10 mouse cellular contexts compared by ENCODE assay signal in genomic region chr8:123032730-123033129, GRCm38 (mm10). TPM values are rescaled to one million over a fixed set of nuclear protein-coding genes. Genes with fewer than 3 reads are reported as not detected.
DNase-seq lines count a peak whose midpoint lies in the region; ATAC-seq and TF ChIP-seq lines count a peak whose summit lies in the region.
"Had no signal": no experiment of that assay in that cellular context is flagged by ENCODE, and none has a peak within 500 bp of the region (broad histone marks: within the 10 kb centered on the region; RNA-seq: fewer than 3 reads in every experiment).

No protein-coding gene starts in this region.

- no peak overlapping the region for H3K9ac ChIP-seq in heart, embryonic 16.5 days (ENCODE audit: low read length)
- H3K9ac ChIP-seq in forebrain, postnatal 0 days: no peak overlapping the region
- no peak overlapping the region for H3K9ac ChIP-seq in hindbrain, embryonic 12.5 days

- no peaks in the 10 kb centered on the region for H3K36me3 ChIP-seq in heart, embryonic 16.5 days (ENCODE audit: control insufficient read depth, insufficient read depth)
- H3K36me3 ChIP-seq in macrophage (ENCODE audit: inconsistent target): no peaks in the 10 kb centered on the region
- H3K36me3 ChIP-seq in forebrain, postnatal 0 days (ENCODE audit: insufficient read depth): no peaks in the 10 kb centered on the region
- no peaks in the 10 kb centered on the region for H3K36me3 ChIP-seq in hindbrain, embryonic 12.5 days

- DNase-seq in heart, postnatal 36 days: no peak
- DNase-seq in thymus, postnatal 0 days (ENCODE audit: low spot score): peak; percentile 73
- DNase-seq in thymus, postnatal 36 days: no peak
- no peak for DNase-seq in adrenal gland, adult 2 months
- DNase-seq in forebrain, postnatal 0 days: no peak

- no peak overlapping the region; the same call in 1 of the 2 replicates for H3K27ac ChIP-seq in heart, embryonic 16.5 days (ENCODE audit: low read length)
- H3K27ac ChIP-seq in macrophage: peak overlapping the region; percentile 33
- no peak overlapping the region for H3K27ac ChIP-seq in forebrain, postnatal 0 days (ENCODE audit: low read depth, low read length)
- H3K27ac ChIP-seq in hindbrain, embryonic 12.5 days: no peak overlapping the region

- H3K9me3 ChIP-seq in heart, embryonic 16.5 days (replicated peaks; ENCODE audit: control insufficient read depth, low read length): no peaks in the 10 kb centered on the region
- H3K9me3 ChIP-seq in forebrain, postnatal 0 days (ENCODE audit: low read length): no peaks in the 10 kb centered on the region
- no peaks in the 10 kb centered on the region for H3K9me3 ChIP-seq in hindbrain, embryonic 12.5 days (replicated peaks)

- no peak overlapping the region for H3K4me3 ChIP-seq in heart, embryonic 16.5 days (ENCODE audit: low read length)
- H3K4me3 ChIP-seq in macrophage (ENCODE audit: inconsistent target): no peak overlapping the region
- H3K4me3 ChIP-seq in forebrain, postnatal 0 days (ENCODE audit: low read depth, low read length): no peak overlapping the region
- H3K4me3 ChIP-seq in hindbrain, embryonic 12.5 days: no peak overlapping the region
- H3K4me3 ChIP-seq: myocyte had no signal

- H3K79me2 ChIP-seq in macrophage (ENCODE audit: inconsistent target): peaks cover 98% of the 10 kb centered on the region

- intact Hi-C loops in heart, postnatal 36 days (cut with DNase I): no loop called here

- H3K27me3 ChIP-seq in heart, embryonic 16.5 days (ENCODE audit: control insufficient read depth, insufficient read depth, low read length): no peaks in the 10 kb centered on the region
- no peaks in the 10 kb centered on the region for H3K27me3 ChIP-seq in forebrain, postnatal 0 days (ENCODE audit: insufficient read depth, low read length)
- no peaks in the 10 kb centered on the region for H3K27me3 ChIP-seq in hindbrain, embryonic 12.5 days

- H3K4me1 ChIP-seq in heart, embryonic 16.5 days (ENCODE audit: control insufficient read depth, insufficient read depth, low read length): peaks cover 38% of the 10 kb centered on the region
- no peaks in the 10 kb centered on the region for H3K4me1 ChIP-seq in forebrain, postnatal 0 days (ENCODE audit: insufficient read depth)
- peaks cover 7% of the 10 kb centered on the region; the same call in 1 of the 2 replicates for H3K4me1 ChIP-seq in hindbrain, embryonic 12.5 days

- TF ChIP-seq CTCF in forebrain, postnatal 0 days (IDR thresholded peaks at IDR 0.05; ENCODE audit: low read depth): no peak

- H3K4me2 ChIP-seq in heart, embryonic 16.5 days (ENCODE audit: low read depth, low read length): no peak overlapping the region
- H3K4me2 ChIP-seq in forebrain, postnatal 0 days (ENCODE audit: low read depth): no peak overlapping the region
- no peak overlapping the region for H3K4me2 ChIP-seq in hindbrain, embryonic 12.5 days (replicated peaks)
- H3K4me2 ChIP-seq: heart, embryonic 11.5 days had no signal

- 0 out of 2 replicates have a peak, but pooled peaks have one; percentile 29 for ATAC-seq in heart, embryonic 16.5 days (replicated peaks; ENCODE audit: extremely low read depth, insufficient read depth, low FRiP score)
- no peak for ATAC-seq in forebrain, postnatal 0 days
- no peak for ATAC-seq in hindbrain, embryonic 12.5 days (ENCODE audit: low FRiP score)

RNA-seq across cellular contexts. Expression of gene Ankrd11, which starts 9.3 kb away (rescaled TPM):
- polyA plus RNA-seq in heart, embryonic 16.5 days (2015; fragmentation: Nextera tagmentation; extraction: Ambion mirVana): 17.6 and 18.5 TPM in 2 replicates
- total RNA-seq in heart, postnatal 36 days (2021): 10 to 100 TPM; 69.0 to 80.5 TPM
- polyA plus RNA-seq in thymus, postnatal 0 days (2015; fragmentation: Nextera tagmentation; extraction: Ambion mirVana): 51.4 and 78.6 TPM in 2 replicates
- total RNA-seq in macrophage (2018; cell fraction: chromatin; rRNA removed): 100 to 1,000 TPM; 272 to 441 (median 315) TPM
- total RNA-seq in macrophage (2018; cell fraction: cytosol; rRNA removed): 10 to 100 TPM; 21.2 to 47.5 (median 32.8) TPM
- total RNA-seq in macrophage (2018; cell fraction: nucleus; rRNA removed): 100 to 1,000 TPM; 138 to 277 (median 182) TPM
- 32.7 to 46.6 TPM (median 36.7 TPM) in 3 replicates for polyA plus RNA-seq in macrophage (2018)
- 10 to 100 TPM; 65.4 to 86.9 TPM for total RNA-seq in adrenal gland, adult 2 months (2021)
- 54.8 and 88.0 TPM in 2 replicates for polyA plus RNA-seq in adrenal gland, adult 2 months (2012; rRNA removed)
- total RNA-seq in forebrain, postnatal 0 days (2014; rRNA removed): 88.7 and 103 TPM in 2 replicates
- polyA plus RNA-seq in forebrain, postnatal 0 days (2015; fragmentation: Nextera tagmentation; extraction: Ambion mirVana): 69.4 and 73.5 TPM in 2 replicates
- polyA plus RNA-seq in hindbrain, embryonic 12.5 days (2016; fragmentation: Nextera tagmentation; extraction: Ambion mirVana): 87.0 and 90.1 TPM in 2 replicates

RNA-seq across cellular contexts. Expression of gene Spg7, which starts 30.0 kb away (rescaled TPM):
- polyA plus RNA-seq in heart, embryonic 16.5 days (2015; fragmentation: Nextera tagmentation; extraction: Ambion mirVana): 60.7 and 71.0 TPM in 2 replicates
- total RNA-seq in heart, postnatal 36 days (2021): 10 to 100 TPM; 79.7 to 87.7 TPM
- polyA plus RNA-seq in thymus, postnatal 0 days (2015; fragmentation: Nextera tagmentation; extraction: Ambion mirVana): 48.2 and 49.5 TPM in 2 replicates
- 10 to 100 TPM; 19.5 to 65.7 (median 40.9) TPM for total RNA-seq in macrophage (2018; cell fraction: chromatin; rRNA removed)
- 10 to 100 TPM; 21.8 to 31.2 (median 26.5) TPM for total RNA-seq in macrophage (2018; cell fraction: cytosol; rRNA removed)
- total RNA-seq in macrophage (2018; cell fraction: nucleus; rRNA removed): 10 to 100 TPM; 19.3 to 56.6 (median 35.7) TPM
- polyA plus RNA-seq in macrophage (2018): 28.2 to 39.2 TPM (median 32.3 TPM) in 3 replicates
- 10 to 100 TPM; 78.4 to 80.1 TPM for total RNA-seq in adrenal gland, adult 2 months (2021)
- 246 and 255 TPM in 2 replicates for polyA plus RNA-seq in adrenal gland, adult 2 months (2012; rRNA removed)
- 56.2 and 62.8 TPM in 2 replicates for total RNA-seq in forebrain, postnatal 0 days (2014; rRNA removed)
- polyA plus RNA-seq in forebrain, postnatal 0 days (2015; fragmentation: Nextera tagmentation; extraction: Ambion mirVana): 39.8 and 52.9 TPM in 2 replicates
- polyA plus RNA-seq in hindbrain, embryonic 12.5 days (2016; fragmentation: Nextera tagmentation; extraction: Ambion mirVana): 62.6 and 63.9 TPM in 2 replicates
